Mouse (Mus musculus) stomach, postnatal 0 days (tissue): ENCODE measurements around the gene Vill. TPM values are rescaled to one million over a fixed set of nuclear protein-coding genes. Genes with fewer than 3 reads are reported as not detected.

ENCODE experiments used
- ATAC-seq: fragments of 200-750 bp; cut with Nextera tagmentation; 2 replicates; pipeline ENCODE4 v1.8.0; 2017; ENCODE audit not compliant: low FRiP score, low TSS enrichment
- DNase-seq: peaks from one replicate; pipeline ENCODE4 v3.0.0-alpha.2; 2016; ENCODE audit warnings: low spot score
- H3K27ac ChIP-seq: fragments of 300-500 bp; sonication (generic); replicated peaks from 2 replicates; pipeline ENCODE4 v1.5.1; 2014; ENCODE audit warnings: mild to moderate bottlenecking, control low read depth
- H3K27me3 ChIP-seq: fragments of 300-500 bp; sonication (generic); 2 replicates; pipeline ENCODE4 v1.6.1; 2014; ENCODE audit warnings: low read length; ENCODE audit not compliant: control insufficient read depth, insufficient read depth
- H3K36me3 ChIP-seq: fragments of 300-500 bp; sonication (generic); 2 replicates; pipeline ENCODE4 v1.6.1; 2014; ENCODE audit warnings: low read length, mixed read lengths; ENCODE audit not compliant: control insufficient read depth, insufficient read depth
- H3K4me1 ChIP-seq: fragments of 300-500 bp; sonication (generic); replicated peaks from 2 replicates; pipeline ENCODE4 v1.6.1; 2014; ENCODE audit warnings: antibody characterized with exemption; ENCODE audit not compliant: control insufficient read depth, insufficient read depth
- H3K4me2 ChIP-seq: fragments of 300-500 bp; sonication (generic); replicated peaks from 2 replicates; pipeline ENCODE4 v1.6.1; 2014; ENCODE audit warnings: low read depth, mild to moderate bottlenecking, control low read depth, moderate library complexity
- H3K4me3 ChIP-seq: fragments of 300-500 bp; sonication (generic); 2 replicates; pipeline ENCODE4 v1.5.1; 2014; ENCODE audit warnings: low read depth, low read length, control low read depth
- H3K9ac ChIP-seq: fragments of 300-500 bp; sonication (generic); 2 replicates; pipeline ENCODE4 v1.6.1; 2014; ENCODE audit warnings: mild to moderate bottlenecking, low read length, control low read depth, mixed read lengths
- H3K9me3 ChIP-seq: fragments of 300-500 bp; sonication (generic); 2 replicates; pipeline ENCODE4 v1.6.1; 2016; ENCODE audit warnings: low read length; ENCODE audit not compliant: control insufficient read depth
- CTCF ChIP-seq: IDR thresholded peaks from 2 replicates; pipeline ENCODE4 v1.5.1; 2016; ENCODE audit warnings: antibody characterized with exemption, low read depth, mild to moderate bottlenecking, moderate library complexity
- EP300 ChIP-seq: optimal IDR thresholded peaks from 2 replicates; pipeline ENCODE3; 2016; ENCODE audit warnings: antibody characterized with exemption
- WGBS: fragments of 180-500 bp; shearing (Covaris S2); extraction: QIAGEN DNeasy Blood & Tissue Kit; methylation state at CpG from one replicate; pipeline ENCODE4 v1.1.7; 2014; 5-methylcytosine and 5-hydroxymethylcytosine counted together
- polyA plus RNA-seq: library from polyadenylated mRNA; unstranded; fragments of >200 nt; fragmentation: Nextera tagmentation; extraction: Ambion mirVana; gene quantifications from 2 replicates; pipeline ENCODE4 v1.2.1, GENCODE M21; 2015

The Vill gene
- polyA plus RNA-seq, 1 experiment from 2014 or later: 55.0 TPM

DNA sequence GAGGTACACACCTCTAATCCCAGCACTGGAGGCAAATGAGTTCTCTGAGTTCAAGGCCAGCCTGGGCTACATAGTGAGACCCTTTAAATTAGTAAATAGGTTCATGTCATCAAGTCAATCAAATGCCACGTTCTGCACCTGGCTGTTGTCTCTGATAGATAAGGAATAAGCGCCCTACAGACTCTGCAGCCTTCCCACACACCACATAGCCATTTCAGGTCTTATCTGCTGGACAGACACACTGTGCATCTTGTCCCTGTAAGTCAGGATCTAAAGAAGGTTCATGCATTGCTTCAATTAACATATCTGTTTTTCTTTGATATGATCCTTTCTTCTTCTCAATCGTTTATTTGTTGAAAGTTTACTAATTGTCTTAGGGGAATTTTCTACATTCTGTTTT lies 14.0 kb upstream of the Vill start:
- Histone ChIP-seq H3K27me3 (no peaks in the 10 kb centered on the region), H3K36me3 (0 out of 2 replicates have a peak, but pooled peaks cover 6% of the 10 kb centered on the region)

DNA sequence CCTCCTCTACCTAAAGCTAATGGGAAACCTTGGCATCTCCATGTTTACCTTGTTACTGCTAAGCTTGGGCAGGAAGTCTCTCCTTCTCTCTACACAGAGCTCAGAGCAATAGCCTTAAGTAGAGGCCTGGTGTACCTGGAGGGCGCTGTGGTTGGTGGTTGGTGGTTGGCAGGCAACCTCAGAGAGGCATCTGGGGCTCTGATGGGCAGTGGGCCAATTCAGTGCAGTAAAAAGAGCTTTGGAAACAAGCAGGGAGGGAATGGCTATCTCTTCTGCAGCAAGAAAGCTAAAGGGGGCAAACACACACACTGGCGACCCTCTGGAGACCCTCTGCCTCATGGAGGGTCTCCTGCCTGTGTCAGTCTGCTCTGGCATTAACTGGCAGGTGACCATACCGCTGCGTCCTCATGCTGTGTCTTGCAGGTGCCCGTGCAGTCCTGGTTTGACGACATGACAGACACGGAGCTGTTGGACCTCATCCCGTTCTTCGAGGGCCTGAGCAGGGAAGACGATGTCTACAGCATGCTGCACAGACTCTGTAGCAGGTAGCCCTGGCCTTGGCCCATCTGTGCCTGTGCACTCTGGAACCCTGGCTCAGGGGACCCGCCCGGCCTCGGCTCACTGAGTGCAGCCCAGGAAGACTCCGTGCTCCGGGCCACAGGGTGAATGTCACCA lies 12.3 kb upstream of the Vill start:
- TF ChIP-seq EP300 (no peak), CTCF (no peak)
- H3K27ac ChIP-seq: no peak overlapping the region
- no peak overlapping the region for H3K4me3 ChIP-seq
- no peaks in the 10 kb centered on the region for H3K27me3 ChIP-seq
- 87% methylated on average over 15 of the region's 15 CpGs for WGBS
- DNase-seq: no peak
- H3K4me2 ChIP-seq: no peak overlapping the region
- no peaks in the 10 kb centered on the region for H3K9me3 ChIP-seq
- no peaks in the 10 kb centered on the region for H3K36me3 ChIP-seq
- H3K9ac ChIP-seq: no peak overlapping the region
- no peak; the same call in 1 of the 2 replicates for ATAC-seq
- no peaks in the 10 kb centered on the region for H3K4me1 ChIP-seq

More for the DNA sequence above, 14.0 kb upstream of the Vill start:
- WGBS: 88% methylated on average over 3 of the region's 3 CpGs
- ATAC-seq: no peak
- no peak overlapping the region for H3K4me3 ChIP-seq
- no peak overlapping the region for H3K4me2 ChIP-seq
- H3K27ac ChIP-seq: no peak overlapping the region
- no peak for DNase-seq
- H3K4me1 ChIP-seq: no peaks in the 10 kb centered on the region
- H3K9me3 ChIP-seq: no peaks in the 10 kb centered on the region
- no peak overlapping the region for H3K9ac ChIP-seq
- TF ChIP-seq CTCF: no peak
- TF ChIP-seq EP300: no peak

DNA sequence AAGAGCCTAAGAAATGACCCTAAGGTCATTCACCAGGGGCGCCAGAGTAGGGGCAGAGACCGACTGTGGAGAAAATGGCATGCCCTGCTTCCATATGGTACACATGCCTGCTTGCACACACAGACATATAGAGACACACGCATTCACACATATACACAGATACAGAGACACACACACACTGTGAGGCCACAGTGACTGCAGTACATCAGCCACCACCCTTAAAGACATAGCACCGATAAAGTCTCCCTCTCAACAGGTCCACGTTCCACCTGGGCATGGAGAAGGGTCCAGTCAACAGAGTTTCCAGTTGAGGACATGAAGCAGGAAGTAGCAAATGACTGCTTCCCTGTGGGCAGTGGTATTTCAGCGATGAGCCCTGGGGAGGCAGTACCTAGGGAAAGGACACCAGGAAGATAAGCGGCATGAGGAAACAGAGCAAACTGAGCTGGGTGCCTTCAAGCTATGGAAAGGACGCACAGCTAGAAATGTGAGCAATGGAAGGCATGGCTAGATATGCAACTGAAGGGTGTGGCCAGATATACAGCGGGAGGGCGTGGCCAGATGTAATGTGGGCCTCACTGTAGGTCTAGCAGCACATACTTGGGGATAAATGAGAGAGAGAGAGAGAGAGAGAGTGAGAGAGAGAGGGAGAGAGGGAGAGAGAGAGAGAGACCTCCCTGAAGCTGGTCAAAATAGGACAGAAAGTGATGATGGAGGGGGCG lies 4.2 kb upstream of the Vill start:
- DNase-seq (peak; percentile 66), ATAC-seq (no peak)
- Histone ChIP-seq H3K9me3 (no peaks in the 10 kb centered on the region), H3K36me3 (no peaks in the 10 kb centered on the region), H3K4me3 (no peak overlapping the region), H3K27ac (no peak overlapping the region), H3K4me1 (peaks cover 2% of the 10 kb centered on the region; the same call in 1 of the 2 replicates), H3K9ac (no peak overlapping the region), H3K4me2 (no peak overlapping the region), H3K27me3 (no peaks in the 10 kb centered on the region)
- TF ChIP-seq CTCF: no peak
- TF ChIP-seq EP300: no peak
- WGBS: 58% methylated on average over 11 of the region's 11 CpGs

DNA sequence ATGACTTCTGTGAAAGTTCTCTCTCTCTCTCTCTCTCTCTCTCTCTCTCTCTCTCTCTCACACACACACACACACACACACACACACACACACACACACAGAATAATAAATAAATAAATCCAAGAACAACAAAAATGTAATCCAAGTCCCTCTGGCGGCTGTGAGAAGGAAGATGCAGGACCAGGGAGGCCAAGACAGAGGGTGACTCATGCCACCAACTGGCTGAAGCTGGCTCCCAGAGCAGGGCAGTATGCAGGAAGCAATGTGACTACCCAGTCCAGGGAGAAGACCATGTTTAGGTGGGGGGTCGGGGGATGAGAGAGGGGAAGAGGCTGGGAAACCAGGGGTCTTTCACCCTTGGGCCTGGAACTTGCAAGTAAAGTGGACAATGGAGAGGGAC lies 1.4 kb upstream of the Vill start:
- no peaks in the 10 kb centered on the region for H3K36me3 ChIP-seq
- H3K4me1 ChIP-seq: peaks cover 2% of the 10 kb centered on the region; the same call in 1 of the 2 replicates
- no peak for TF ChIP-seq EP300
- TF ChIP-seq CTCF: peak; percentile 67
- H3K4me3 ChIP-seq: no peak overlapping the region
- H3K9ac ChIP-seq: no peak overlapping the region
- H3K27ac ChIP-seq: peak overlapping the region; percentile 84
- ATAC-seq (peak; percentile 62), DNase-seq (peak; percentile 76)
- H3K4me2 ChIP-seq: no peak overlapping the region
- H3K9me3 ChIP-seq: no peaks in the 10 kb centered on the region
- 65% methylated on average over 2 of the region's 2 CpGs for WGBS
- H3K27me3 ChIP-seq: no peaks in the 10 kb centered on the region

DNA sequence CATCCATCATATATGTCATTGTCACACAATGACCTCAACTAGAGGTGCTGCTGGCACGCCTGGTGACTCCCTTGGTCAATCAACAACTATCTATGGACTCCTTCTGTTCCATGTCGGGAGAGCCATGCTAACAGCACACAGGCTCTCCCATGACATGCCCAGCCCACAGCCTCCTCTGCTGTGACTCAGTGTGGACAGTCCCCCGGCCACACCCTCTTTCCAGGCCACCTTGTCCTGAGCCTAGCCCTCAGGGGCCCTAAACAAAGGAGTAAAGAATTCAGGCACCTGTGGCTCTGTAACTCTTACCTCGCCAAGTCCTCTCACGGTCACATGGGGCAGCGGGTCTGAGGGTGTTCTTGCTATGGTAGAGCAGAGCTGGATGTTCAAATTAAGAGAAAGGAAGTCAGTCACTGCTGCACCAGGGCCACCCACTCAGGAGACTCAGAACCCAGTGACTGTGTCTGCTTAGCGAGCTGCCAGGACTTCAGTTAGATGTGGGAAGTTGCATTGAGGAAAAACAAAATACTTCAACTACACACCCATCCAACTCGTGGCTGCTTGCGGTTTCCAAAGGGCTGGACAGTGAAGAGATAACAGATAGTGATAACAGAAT lies 1.5 kb downstream of the Vill start:
- Histone ChIP-seq H3K9me3 (no peaks in the 10 kb centered on the region), H3K36me3 (no peaks in the 10 kb centered on the region), H3K4me2 (peak overlapping the region; percentile 59), H3K4me3 (no peak overlapping the region), H3K27ac (peak overlapping the region; percentile 88), H3K4me1 (peaks cover 2% of the 10 kb centered on the region; the same call in 1 of the 2 replicates), H3K27me3 (no peaks in the 10 kb centered on the region), H3K9ac (no peak overlapping the region)
- ATAC-seq: peak; percentile 82
- TF ChIP-seq EP300: no peak
- 54% methylated on average over 9 of the region's 9 CpGs for WGBS
- DNase-seq: peak; percentile 82

DNA sequence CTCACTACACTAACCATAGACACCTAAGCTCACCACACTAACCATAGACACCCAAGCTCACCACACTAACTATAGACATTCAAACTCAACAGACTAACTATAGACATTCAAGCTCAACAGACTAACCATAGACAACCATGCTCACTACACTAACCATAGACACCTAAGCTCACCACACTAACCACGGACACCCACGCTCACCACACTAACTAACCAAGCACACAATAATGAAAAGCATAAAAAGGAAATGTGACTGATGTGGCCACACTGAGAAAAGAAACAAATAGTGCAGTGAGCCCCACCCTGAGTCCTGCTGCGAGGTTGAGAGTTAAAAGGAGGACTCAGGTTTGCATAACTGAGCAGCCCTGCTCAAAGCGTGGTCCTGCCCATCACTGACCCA lies 2.8 kb downstream of the Vill start:
- 59% methylated on average over 4 of the region's 4 CpGs for WGBS
- H3K4me1 ChIP-seq: peaks cover 2% of the 10 kb centered on the region; the same call in 1 of the 2 replicates
- no peak overlapping the region for H3K4me3 ChIP-seq
- no peak overlapping the region for H3K27ac ChIP-seq
- no peak for ATAC-seq
- DNase-seq: no peak
- no peaks in the 10 kb centered on the region for H3K9me3 ChIP-seq
- no peak overlapping the region for H3K9ac ChIP-seq
- H3K36me3 ChIP-seq: no peaks in the 10 kb centered on the region
- H3K27me3 ChIP-seq: no peaks in the 10 kb centered on the region
- TF ChIP-seq EP300 (no peak), CTCF (no peak)
- no peak overlapping the region for H3K4me2 ChIP-seq
